Mouse (Mus musculus) large intestine, adult 2 months (tissue): ENCODE results near the gene Siah1b. TPM values are rescaled to one million over a fixed set of nuclear protein-coding genes. Genes with fewer than 3 reads are reported as not detected.

Source experiments
- DNase-seq: peaks from one replicate; pipeline ENCODE4 v3.0.0-alpha.2; 2012; ENCODE audit warnings: low read depth, low spot score
- WGBS: fragments of 180-500 bp; shearing (Covaris S2); methylation state at CpG from one replicate; pipeline ENCODE4 v1.1.7; 2018; 5-methylcytosine and 5-hydroxymethylcytosine counted together
- polyA plus RNA-seq: library from polyadenylated mRNA; depleted of rRNA; stranded (reverse); fragments of >200 nt; gene quantifications from 2 replicates; pipeline ENCODE4 v1.2.3, GENCODE M21; 2012; rRNA removed

Gene Siah1b
- polyA plus RNA-seq, result 6.4 and 8.0 TPM in 2 replicates

DNA sequence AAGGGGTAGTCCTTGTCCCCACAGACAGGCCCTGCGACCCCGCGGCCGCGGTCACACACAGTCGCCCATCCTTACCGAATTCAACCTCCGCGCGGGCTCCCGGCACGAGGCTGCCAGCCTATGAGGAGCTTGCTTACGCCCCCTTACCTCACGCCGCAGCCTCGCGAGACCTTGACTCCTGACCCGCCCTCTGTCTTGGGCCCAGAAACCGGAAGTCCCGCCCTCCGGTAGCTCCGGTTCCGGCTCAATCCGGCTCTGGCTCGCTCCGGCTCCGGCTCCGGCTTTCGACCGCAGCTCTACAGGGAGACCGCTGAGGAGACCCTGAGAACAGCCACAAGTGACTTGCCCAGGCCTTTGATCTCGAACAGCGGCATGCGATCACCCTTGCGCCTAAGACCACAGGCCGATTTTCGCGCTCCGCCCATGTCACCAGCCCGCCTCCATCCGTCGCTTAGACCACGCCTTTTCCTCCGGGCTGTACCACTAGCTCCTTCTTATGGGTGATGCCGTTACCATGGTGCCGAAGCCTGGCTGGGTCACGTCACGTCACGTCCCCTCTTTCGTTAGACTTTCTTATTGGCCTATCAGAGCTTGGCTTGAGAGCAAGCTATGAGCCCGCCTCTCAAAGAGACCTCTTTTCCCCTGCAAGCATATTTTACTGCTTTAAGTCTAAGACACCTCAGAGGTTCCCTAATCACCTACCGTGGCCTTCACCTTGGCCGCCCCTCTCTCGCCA, at the start of gene Siah1b:
Gene Siah1b (minus strand): TSS at position 454 of the 736 bp plus-strand sequence.
- 24% methylated on average over 54 of the region's 54 CpGs for WGBS
- DNase-seq, result peak; percentile 66

DNA sequence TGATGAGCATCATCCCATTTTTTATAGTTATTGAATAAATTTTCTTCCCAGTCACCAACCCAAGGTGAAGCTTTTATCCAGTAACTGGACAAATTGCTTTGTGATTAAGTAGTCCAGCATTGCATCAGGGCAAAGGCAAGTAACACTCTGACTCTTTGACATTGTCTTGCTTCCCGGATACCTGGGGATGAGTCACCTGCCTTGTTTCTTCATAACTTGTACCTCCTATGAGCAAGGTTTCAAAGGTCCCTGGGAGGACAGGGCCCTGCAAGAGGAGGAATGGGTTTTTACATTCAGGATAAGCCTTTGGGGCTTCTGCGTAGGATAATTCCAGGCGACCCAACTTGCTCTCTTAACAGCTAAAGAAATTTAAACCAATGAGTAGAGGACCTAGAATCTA, 47.6 kb upstream of the Siah1b start:
- no peak for DNase-seq
- whole genome bisulfite sequencing, result 90% methylated on average over 3 of the region's 3 CpGs

DNA sequence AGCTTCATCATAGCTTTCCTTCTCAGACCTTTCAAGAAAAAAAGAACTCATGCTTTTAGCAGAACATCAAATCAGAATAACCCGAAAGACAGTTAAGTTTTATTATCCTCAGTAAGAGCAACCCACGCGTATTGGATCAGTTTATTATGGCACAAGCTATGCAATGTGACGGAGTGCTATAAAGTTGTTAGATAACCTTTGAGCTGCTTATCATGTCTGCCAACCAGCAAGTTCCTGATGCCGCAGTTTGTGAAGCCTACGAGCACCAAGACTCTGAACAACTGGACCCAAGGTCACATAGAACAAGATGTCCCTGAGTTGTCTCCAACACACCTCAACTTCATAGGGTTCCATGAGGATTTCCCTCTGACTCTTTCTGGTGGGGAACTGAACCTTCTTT, 37.5 kb upstream of the Siah1b start:
- DNase-seq, result peak; percentile 33
- 42% methylated on average over 6 of the region's 6 CpGs for WGBS

DNA sequence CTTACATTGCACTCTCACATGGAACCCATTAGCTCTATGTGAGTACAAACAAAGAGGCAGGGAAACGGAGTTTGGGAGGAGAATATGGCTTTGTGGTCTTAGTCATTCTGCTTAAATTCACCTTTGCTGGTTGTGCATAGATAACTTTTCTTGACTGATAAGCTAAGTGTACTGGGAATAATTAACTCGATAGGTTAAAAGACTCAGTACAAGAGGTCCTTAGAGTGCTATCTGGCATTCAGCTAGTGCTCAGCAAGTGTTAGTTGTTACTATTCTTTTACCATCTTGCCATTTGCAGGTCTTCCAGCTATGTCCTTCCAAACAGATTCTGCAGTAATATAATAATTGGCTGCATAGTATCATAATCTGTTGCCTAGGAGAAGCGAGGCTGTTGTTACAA, 34.9 kb upstream of the Siah1b start:
- 69% methylated on average over 3 of the region's 3 CpGs for WGBS

DNA sequence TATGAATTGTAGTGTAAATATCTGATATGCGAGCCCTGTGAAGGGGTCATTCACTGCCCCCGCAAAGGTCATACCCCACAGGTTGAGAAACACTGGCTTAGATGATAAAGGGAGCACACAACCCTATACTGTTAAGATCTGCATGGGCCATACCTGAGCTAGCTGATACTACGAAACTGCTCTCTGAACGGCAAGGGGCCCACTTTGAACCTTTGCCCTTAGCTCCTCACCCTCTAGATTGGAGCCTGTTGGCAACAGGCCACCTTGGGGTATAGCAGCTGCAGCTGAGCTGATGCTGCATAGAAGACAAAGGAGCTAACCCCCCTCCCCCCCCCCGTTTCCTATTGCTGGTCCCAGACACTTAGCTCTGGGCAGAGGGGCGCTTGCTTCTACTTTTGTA, 26.4 kb upstream of the Siah1b start:
- no peak for DNase-seq
- WGBS, result 50% methylated on average over 6 of the region's 6 CpGs

More for the DNA sequence above, 34.9 kb upstream of the Siah1b start:
- no peak for DNase-seq

DNA sequence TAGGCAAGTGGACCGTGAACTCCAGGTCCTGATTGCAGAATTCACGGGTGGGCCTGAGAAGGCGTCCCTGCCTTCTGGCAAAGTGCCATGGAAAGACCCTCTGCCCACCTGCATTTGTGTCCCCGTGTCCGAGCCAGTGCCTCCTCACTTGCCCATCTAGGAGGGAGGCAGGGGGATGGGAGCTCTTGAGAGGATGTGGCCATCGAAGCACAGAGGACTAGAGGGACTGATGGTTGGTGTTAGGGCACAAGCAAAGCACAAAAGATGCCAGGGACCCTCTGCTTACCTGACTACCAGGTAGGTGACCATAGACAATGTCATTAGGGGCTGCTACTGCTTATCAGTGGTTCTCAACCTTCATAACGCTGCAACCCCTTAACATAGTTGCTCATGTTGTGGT, 25.9 kb upstream of the Siah1b start:
- WGBS, result 84% methylated on average over 7 of the region's 7 CpGs
- no peak for DNase-seq

DNA sequence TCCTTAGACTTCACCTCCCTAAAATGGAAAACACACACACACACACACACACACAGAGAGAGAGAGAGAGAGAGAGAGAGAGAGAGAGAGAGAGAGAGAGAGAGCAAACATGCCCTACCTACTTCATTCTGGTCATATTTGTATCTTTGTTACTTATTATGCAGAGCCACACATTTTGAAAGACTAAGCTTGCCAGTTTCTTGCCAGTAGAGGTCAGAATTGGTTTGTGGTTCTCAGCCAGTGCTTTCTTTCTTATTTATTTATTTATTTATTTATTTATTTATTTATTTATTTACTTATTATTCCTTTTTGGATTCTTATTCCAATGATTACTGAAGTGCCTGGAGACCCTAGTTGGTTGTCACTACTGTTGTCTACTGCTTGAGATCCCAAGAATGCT, 25.2 kb upstream of the Siah1b start:
- no peak for DNase-seq

DNA sequence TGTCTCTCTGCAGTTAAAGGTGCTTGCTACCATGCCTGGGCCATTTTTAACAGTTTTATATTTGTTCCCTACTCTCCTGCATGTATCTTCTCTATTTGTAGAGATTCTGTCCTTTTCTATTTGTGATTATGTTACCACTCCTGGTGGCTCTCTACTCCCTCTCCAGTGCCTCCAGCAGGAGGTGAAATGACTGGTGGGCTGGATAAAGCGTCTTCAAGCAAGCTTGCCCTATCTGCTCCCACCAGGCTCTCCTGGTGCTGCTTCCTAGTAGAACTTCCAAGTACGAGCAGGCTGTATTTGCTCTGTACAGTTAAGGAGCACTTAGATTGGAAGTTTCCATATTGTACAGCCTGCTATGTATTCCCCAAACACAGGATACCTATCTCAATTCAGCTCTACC, 19.5 kb upstream of the Siah1b start:
- WGBS, result 81% methylated on average over 2 of the region's 2 CpGs

DNA sequence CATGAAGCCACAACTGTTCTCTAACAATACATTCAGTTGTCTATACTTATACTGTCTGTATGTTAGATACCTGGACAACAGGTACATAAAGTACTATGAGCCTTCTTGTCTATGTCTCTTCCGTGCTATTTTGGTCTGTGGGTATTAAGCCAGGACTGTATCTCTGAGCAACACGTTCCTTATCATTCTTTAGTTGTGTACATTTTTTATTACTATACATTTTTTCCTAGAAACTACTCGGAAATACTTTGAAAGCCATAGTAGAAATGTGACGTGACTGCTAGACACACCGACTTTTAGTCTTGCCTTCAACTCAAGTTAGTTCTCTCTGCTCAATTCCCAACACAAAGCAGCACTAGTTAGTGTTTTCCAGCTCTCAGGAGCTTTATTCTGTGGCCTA, 17.1 kb upstream of the Siah1b start:
- 78% methylated on average over 5 of the region's 5 CpGs for WGBS

More for the DNA sequence above, 19.5 kb upstream of the Siah1b start:
- DNase-seq, result no peak

DNA sequence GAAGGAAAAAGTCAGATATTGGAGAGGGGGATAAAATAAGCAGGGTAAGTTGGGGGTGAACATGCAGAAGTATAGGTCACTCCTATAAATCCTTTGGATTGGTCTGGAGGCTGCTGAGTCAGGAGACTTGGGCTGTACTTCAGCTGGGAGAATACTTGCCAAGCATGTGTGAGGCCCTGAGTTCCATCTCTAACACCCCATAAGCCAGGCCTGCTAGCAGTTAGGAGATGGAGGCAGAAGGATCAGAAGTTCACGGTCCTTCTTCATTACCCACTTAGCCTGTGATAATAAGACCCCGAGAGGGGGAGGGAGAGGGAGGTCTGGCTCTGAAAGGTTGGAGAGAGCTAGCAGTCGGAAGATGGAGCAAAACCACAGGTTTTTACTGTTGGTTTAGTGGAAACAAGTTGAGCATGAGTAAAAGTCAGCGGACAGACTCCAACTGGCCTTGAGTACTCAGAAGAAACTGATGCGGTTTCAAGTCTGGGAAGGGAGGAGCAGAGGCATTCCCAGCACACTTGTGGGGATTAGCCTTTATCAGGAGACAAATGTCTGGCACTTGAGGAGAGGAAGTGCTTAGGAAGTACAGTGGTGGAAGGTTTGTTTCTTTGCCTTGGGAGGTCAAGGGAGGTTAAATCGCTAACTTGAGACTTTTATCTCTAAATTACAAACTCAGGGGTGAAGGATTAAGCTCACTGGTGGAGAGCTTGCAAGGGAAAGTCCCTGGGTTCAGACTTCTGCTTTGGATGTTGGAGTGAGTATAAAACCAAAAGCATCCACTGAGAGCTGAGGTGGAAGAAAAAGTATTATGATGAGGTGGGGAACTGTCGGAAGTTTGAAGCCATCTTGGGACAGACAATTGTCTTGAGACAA, 16.2 kb upstream of the Siah1b start:
- no peak for DNase-seq
- WGBS, result 63% methylated on average over 7 of the region's 7 CpGs

More for the DNA sequence above, 17.1 kb upstream of the Siah1b start:
- no peak for DNase-seq

DNA sequence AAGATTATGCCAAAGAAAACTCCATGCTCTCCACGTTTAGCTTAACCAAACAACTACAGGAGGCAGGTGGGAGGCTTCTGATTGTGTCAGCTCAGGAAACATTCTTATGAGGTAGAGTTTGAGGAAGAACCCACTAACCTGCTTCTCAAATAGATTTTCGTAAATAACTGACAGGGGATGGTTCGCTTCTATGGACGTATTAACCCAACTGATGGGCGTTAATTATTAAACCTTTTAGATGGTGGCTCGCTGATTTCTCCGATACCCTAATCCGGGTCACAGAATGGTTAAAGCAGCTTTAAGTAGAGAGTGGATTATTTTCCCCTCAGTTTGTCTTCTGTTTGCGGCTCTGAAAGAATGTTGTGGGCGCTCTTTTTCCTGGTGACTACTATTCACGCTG, 13.6 kb upstream of the Siah1b start:
- no peak for DNase-seq

DNA sequence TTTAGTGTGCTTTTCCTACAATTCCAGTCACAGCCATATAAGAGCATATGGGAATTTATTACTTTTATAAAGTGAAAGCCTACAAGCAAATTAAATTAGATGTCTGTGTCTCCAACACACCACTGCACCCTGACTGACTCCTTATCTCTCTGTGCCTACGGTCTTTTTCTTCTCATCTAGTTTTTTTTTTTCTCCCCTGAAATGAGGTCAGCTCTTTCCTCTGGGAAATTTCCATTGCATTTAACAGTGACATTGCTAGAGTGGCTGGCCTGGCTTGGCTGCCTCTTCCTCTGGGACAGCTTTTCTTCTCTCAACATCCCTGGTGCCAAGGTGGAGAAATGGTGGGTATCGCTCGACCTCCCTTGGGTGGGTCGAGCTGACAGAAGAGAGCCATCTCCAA, 12.3 kb upstream of the Siah1b start, which contains the start of gene Cltrn:
Gene Cltrn (plus strand): TSS at position 249 of the 400 bp plus-strand sequence.
- no peak for DNase-seq
- 85% methylated on average over 4 of the region's 4 CpGs for WGBS

More for the DNA sequence above, 13.6 kb upstream of the Siah1b start:
- 65% methylated on average over 11 of the region's 11 CpGs for WGBS

DNA sequence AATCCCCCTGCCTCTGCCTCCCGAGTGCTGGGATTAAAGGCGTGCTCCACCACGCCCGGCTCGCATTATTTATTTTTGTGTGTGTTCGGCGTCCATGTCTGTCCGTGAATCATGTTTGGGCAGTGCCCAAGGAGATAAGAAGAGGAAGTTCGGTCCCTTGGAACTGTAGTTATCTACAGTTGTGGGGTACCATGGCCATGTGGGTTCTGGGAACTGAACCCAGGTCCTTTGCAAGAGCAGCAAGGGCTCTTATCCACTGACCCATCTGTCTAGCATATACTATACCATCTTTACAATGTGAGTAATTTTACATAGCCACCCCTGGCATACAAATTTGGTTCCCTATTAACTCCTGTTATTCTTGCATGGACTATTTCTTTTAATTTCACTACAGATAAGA, 5.7 kb upstream of the Siah1b start:
- no peak for DNase-seq
- WGBS, result 76% methylated on average over 9 of the region's 9 CpGs

DNA sequence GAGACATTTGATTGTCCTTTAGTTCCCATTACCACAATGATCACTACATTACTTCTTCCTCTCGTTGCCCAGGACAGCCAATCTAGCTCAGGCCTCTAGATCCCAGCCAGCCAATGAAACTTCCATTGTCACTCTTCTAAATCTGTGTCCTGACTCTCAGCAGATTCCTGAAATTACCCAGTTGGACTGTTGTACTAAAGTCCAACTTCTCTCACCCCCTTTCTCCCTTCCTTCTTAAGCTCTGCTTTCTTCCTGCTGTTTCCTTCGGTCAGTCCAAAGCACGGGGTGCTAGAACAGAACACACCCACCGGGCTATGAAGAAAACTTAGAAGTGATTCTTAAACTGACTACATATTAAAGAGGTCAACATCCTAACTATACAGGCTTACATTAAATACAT, 7.3 kb downstream of the Siah1b start:
- no peak for DNase-seq
- WGBS, result 87% methylated on average over 4 of the region's 4 CpGs

DNA sequence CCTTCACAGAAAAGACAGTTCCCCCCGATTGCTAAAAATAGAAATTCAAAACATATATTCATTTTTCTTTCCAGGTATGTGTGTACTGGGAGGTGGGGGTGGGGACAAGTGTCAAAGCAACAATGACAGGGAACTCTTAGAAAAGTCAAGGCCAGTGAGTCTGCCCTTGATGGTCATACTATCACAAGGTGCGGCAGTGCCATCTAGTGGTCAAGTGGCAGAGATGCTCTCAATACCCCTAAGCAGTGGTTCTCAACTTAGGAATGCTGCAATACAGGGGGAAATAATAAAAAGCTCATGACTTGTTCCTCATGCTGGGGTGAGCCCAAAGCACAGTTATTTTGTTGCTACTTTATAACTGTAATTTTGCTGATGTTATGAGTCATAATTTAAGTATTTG, 10.1 kb downstream of the Siah1b start:
- DNase-seq, result peak; percentile 27
- WGBS, result 12% methylated on average over 2 of the region's 2 CpGs

DNA sequence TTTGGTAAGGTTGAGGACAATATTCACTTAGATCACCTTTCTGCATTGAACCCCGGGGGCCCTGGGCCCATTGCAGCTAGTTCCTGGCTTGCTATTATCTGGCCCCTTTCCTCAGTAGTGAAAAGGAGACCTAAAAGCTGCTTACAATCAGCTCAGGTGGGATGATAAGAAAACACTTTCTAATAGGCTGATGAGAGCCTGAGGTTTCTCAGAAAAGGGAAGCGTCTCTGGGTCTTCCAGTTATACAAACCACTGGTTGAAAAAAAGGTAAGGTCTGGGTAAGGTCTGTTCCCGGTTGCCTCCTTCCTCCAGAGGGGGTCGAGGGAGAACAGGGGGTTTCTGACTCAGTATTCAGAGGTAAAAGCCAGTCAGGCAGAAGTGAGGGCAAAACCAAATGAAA, 17.2 kb downstream of the Siah1b start:
- WGBS, result 68% methylated on average over 4 of the region's 4 CpGs
- no peak for DNase-seq

DNA sequence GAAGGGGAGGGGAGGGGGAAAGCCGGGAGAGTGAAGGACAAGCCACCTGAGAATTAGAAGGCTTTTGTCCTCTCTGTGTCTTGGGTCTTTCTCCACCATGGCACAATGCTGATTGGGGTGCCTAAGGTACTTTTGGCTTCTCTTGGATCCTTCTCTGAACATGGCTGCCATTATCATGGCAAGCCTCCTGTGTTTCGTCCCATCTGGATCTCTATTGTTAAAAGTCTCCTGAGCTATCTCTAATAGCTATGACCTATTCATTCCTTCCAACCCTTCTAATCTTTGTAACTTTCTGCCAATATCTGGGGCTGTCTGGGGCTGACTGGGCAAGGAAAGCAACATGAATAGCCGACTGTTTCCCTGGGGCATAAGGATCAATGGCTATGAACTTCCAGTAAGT, 17.8 kb downstream of the Siah1b start:
- DNase-seq, result no peak
- WGBS, result 79% methylated on average over 3 of the region's 3 CpGs

DNA sequence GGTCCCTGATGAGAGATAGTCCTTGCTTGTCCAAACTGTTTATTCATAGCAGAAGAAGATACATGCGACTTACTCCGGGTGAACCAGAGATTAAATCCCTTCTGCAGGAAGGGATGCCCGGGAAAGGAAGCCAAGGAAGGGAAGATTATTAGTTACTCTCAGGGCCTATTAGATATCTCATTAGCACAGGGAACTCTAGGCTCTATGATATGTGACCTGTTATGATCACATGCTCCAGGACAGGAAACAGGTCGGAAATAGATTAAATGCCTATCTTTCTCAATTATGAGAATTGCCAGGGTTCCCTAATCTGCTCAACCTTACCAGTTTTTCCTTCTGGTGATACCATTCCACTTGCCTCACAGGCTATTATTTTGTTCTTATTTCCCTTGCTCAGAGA, 20.6 kb downstream of the Siah1b start:
- 77% methylated on average over 4 of the region's 4 CpGs for WGBS
- no peak for DNase-seq

DNA sequence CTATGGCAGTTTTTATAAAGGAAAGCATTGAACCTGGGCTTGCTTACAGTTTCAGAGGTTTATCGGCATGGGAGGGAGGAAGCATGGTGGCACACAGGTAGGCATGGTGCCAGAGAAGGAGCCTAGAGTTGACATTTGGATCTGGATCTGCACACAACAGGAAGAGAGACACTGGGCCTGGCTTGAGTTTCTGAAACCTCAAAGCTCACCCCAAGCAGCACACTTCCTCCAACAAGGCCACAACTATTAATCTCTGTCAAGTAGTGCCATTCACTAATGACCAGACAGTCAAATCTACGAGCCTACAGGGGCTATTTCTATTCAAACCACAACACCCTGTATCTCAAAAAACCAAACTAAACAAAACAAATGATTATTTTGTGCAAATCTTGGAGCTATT, 29.6 kb downstream of the Siah1b start:
- DNase-seq, result no peak
- WGBS, result 67% methylated on average over 2 of the region's 2 CpGs

DNA sequence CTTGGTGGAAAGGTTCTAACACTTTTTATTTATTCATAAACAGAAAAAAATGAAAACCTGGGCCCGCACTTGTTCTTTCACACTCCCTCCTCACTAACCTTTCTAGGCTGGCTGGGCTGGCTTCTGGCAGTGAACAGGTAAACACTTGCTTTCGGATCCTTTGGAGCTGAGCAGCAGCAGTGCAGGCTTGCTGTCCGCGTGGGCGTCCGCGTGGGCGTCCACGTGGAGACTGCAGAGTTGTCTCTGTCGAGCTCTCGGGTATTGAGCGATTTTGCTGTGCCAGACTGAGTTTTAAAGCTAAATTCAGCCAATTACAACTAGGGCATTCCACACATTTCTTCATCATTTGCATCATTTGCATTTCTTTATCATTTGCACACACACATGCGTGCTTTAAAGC, 34.2 kb downstream of the Siah1b start:
- no peak for DNase-seq
- 59% methylated on average over 13 of the region's 13 CpGs for WGBS

DNA sequence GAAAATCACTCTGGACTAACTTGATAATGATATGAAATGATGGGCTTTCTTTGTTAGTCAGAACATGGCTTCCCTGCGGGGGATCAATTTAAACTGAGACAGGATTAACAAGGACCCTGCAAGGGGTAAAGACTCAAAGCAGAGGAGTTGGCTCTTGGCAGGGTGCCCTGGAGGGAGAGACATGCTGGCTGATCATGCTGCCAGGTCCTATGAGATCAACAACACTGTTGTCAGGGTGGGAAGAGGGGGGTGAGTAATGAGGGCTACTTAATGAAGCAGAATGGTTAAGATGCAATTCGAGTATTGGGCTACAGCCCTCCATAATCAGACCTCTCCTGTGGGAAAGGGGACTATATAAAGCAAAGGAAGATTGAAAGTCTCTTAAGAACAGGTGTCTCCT, 37.4 kb downstream of the Siah1b start:
- DNase-seq, result no peak
- WGBS, result 64% methylated on average over 2 of the region's 2 CpGs
